Mouse (Mus musculus): ENCODE results near the gene Dlg2. TPM values are rescaled to one million over a fixed set of nuclear protein-coding genes. Genes with fewer than 3 reads are reported as not detected.
"Not testable (repeated sequence)": the region's sequence is repeated elsewhere in the genome, so short reads cannot be mapped to it uniquely, and the experiment has no call there.

The Dlg2 gene
- polyA plus RNA-seq, 1 experiment, result 6.0 TPM

DNA sequence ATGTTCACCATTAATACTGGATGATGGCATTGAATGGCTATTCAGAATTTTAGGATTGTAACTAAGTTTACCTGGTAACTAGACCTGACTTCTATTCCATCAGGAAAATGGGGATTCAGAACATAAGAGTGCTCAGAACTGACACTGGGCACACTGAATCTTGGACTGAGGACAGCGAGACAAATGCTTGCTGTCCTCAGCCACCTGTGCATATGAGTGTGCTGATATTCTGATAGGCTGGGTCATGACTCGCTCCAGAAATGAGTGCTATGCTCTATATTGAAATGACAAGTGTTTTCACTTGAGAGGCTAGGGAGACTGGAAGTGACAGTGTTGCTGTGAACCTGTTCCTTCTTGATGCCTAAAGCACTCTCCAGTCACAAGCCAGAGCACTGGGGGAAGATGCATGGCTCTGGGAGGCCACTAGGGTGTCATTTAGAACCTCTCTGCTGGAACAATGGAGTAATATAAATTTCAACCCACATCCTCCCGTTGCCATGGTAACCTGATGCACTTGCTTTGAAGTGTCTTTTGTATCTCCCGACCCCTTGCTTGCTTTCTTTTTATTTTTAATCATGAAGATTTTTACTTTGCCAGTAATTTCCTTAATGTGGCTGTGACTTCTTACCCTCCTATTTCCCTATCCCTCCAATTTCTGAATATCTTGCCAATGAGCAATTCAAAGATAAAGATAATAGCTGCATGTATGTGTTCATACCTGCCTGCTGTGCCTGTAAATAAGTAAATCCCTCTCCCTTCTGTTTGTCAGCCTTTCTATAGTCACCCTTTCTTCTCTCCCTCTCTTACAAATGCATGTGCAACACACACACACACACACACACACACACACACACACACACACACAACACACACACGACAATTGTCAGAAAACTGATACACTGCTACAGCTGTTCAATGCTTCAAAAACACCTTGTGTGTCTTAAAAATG lies 367.1 kb downstream of the Dlg2 start:
- Histone ChIP-seq H3K4me3 (ENCODE audit: control insufficient read depth, insufficient read depth, low read length) (no peak overlapping the region), H3K27ac (ENCODE audit: control insufficient read depth, insufficient read depth, low read length) (no peak overlapping the region), H3K36me3 (ENCODE audit: control insufficient read depth, insufficient read depth, low read length) (no peaks in the 10 kb centered on the region), H3K27me3 (ENCODE audit: control insufficient read depth, insufficient read depth, low read length) (no peaks in the 10 kb centered on the region), H3K4me1 (replicated peaks; ENCODE audit: control insufficient read depth, insufficient read depth, low read length) (no peaks in the 10 kb centered on the region)
- no peak for DNase-seq
- TF ChIP-seq CTCF (IDR thresholded peaks at IDR 0.05; ENCODE audit: borderline replicate concordance, control insufficient read depth, extremely low read depth, insufficient read depth, low read length, poor library complexity), result no peak
- no peak for TF ChIP-seq POLR2A (IDR thresholded peaks at IDR 0.05; ENCODE audit: control insufficient read depth, extremely low read depth, insufficient read depth, low read length, poor library complexity)
- WGBS, result 64% methylated on average over 5 of the region's 5 CpGs

DNA sequence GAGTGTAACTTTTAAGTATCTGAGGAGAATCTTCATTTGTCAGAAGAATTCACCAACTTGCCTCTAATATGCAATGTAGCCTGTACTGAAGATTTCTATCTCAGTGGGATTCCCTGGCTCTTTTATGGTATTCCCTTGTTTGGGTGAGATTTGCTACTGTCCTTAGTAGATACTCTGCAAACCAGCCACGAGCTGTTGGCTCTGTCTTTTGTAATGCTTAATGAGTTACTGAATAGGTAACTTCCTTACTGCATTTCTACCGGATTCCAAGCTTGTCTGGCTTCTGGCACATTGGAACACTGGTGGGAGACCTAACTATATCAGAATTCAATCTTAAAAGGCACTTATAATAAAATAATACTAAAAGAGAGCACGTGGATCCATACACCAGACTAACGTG lies 400.3 kb downstream of the Dlg2 start:
- H3K27ac ChIP-seq (ENCODE audit: control insufficient read depth, insufficient read depth, low read length); H3K4me3 ChIP-seq (ENCODE audit: control insufficient read depth, insufficient read depth, low read length); H3K27me3 ChIP-seq (ENCODE audit: control insufficient read depth, insufficient read depth, low read length); H3K4me1 ChIP-seq (replicated peaks; ENCODE audit: control insufficient read depth, insufficient read depth, low read length); DNase-seq; H3K36me3 ChIP-seq (ENCODE audit: control insufficient read depth, insufficient read depth, low read length): not testable (repeated sequence)
- 74% methylated on average over 4 of the region's 4 CpGs for WGBS

DNA sequence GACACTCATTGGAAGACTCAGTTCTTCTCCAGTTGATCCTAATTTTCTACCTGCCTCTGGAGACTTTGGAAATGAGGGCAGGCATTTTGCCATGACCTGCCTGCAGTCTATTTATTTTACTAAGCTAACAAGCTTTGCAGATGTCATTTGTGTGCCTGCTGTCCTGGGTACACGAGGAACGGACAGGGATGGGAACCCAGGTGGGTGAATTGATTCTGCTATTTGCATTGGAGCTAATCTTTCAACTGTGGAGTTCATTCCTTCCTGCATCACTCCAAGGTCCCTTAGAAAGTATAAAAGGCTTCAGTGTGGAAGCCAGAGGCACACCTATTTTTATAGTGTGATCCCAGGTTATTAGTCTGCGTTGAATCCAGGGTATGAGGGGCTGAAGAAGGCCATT lies 406.3 kb downstream of the Dlg2 start:
- TF ChIP-seq CTCF (IDR thresholded peaks at IDR 0.05; ENCODE audit: borderline replicate concordance, control insufficient read depth, extremely low read depth, insufficient read depth, low read length, poor library complexity) (no peak), POLR2A (IDR thresholded peaks at IDR 0.05; ENCODE audit: control insufficient read depth, extremely low read depth, insufficient read depth, low read length, poor library complexity) (no peak)

DNA sequence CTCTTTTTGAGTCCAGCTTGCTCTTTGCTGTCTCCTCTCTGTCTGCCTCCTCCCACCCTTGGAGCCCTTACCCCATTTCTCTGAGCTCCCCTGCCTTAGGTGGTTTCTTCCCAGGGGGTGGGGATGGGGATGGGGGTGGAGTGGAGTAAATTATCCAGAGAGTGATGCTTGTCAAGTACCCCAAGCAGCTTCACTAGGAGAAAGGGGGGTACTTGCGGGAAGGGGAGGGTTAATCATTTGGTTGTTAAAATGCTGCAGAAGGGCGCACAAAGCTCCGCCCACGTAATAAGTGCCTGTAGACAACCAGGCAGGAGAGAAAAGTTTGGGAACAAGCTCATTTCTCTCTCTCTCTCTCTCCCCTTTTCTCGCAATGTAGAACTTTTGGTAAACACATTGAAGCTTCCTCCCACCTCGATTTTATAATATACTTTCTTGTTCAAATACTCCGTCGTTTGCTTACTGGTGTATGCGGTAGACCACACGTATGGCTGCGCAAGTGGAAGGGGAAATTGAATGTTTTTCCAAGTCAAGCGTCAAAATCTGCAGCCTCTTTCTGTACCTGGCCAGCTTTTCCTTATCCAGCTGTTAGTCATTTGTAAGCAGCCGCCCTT lies 410.0 kb downstream of the Dlg2 start:
- 3% methylated on average over 13 of the region's 13 CpGs for WGBS
- DNase-seq, result no peak
- H3K36me3 ChIP-seq (ENCODE audit: control insufficient read depth, insufficient read depth, low read length), result no peaks in the 10 kb centered on the region
- no peak overlapping the region for H3K4me3 ChIP-seq (ENCODE audit: control insufficient read depth, insufficient read depth, low read length)
- no peak overlapping the region for H3K27ac ChIP-seq (ENCODE audit: control insufficient read depth, insufficient read depth, low read length)
- no peaks in the 10 kb centered on the region for H3K27me3 ChIP-seq (ENCODE audit: control insufficient read depth, insufficient read depth, low read length)
- TF ChIP-seq CTCF (IDR thresholded peaks at IDR 0.05; ENCODE audit: borderline replicate concordance, control insufficient read depth, extremely low read depth, insufficient read depth, low read length, poor library complexity) (no peak), POLR2A (IDR thresholded peaks at IDR 0.05; ENCODE audit: control insufficient read depth, extremely low read depth, insufficient read depth, low read length, poor library complexity) (no peak)
- H3K4me1 ChIP-seq (replicated peaks; ENCODE audit: control insufficient read depth, insufficient read depth, low read length), result no peaks in the 10 kb centered on the region

More for the DNA sequence above, 406.3 kb downstream of the Dlg2 start:
- no peak for DNase-seq
- no peak overlapping the region for H3K27ac ChIP-seq (ENCODE audit: control insufficient read depth, insufficient read depth, low read length)
- H3K4me3 ChIP-seq (ENCODE audit: control insufficient read depth, insufficient read depth, low read length), result no peak overlapping the region
- no peaks in the 10 kb centered on the region for H3K36me3 ChIP-seq (ENCODE audit: control insufficient read depth, insufficient read depth, low read length)
- H3K27me3 ChIP-seq (ENCODE audit: control insufficient read depth, insufficient read depth, low read length), result no peaks in the 10 kb centered on the region
- no peaks in the 10 kb centered on the region for H3K4me1 ChIP-seq (replicated peaks; ENCODE audit: control insufficient read depth, insufficient read depth, low read length)
- WGBS, result 69% methylated on average over 3 of the region's 3 CpGs

DNA sequence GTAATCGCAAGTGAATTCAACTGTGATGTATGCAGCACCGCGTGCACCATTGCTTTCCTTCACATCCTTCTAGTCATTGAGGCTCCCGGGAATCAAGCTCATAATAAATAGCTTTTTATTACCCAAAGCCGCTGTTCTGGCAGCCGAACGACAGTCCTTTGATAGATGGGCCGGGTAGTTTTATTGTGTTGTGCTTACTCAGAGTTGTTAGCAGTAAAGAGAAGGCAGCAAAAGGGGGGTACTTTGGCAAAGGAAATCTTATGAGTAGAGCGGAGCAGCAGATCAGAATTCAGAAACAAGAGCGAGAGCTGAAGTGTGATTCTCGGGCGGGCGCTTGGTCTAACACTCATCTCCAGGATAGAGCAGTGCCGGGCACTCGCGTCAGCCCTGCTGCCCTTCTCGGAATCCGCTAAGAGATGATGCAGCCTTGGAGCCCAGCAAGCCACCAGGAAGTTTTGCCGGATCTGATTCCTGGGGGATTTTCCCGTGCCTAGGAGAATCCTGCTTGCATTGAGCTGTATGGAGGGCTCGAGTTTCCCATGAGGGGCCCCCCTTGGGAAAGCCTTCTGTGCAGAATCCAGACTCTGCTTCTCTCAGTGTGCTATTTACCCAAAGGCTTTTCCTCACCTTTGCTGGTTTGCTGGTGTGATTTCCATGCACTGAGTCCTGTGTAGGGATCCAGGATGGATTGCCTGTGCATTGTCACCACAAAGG lies 410.7 kb downstream of the Dlg2 start:
- H3K36me3 ChIP-seq (ENCODE audit: control insufficient read depth, insufficient read depth, low read length), result no peaks in the 10 kb centered on the region
- H3K27me3 ChIP-seq (ENCODE audit: control insufficient read depth, insufficient read depth, low read length), result no peaks in the 10 kb centered on the region
- H3K4me1 ChIP-seq (replicated peaks; ENCODE audit: control insufficient read depth, insufficient read depth, low read length), result no peaks in the 10 kb centered on the region
- H3K4me3 ChIP-seq (ENCODE audit: control insufficient read depth, insufficient read depth, low read length), result no peak overlapping the region
- WGBS, result 6% methylated on average over 21 of the region's 21 CpGs
- TF ChIP-seq POLR2A (IDR thresholded peaks at IDR 0.05; ENCODE audit: control insufficient read depth, extremely low read depth, insufficient read depth, low read length, poor library complexity) (no peak), CTCF (IDR thresholded peaks at IDR 0.05; ENCODE audit: borderline replicate concordance, control insufficient read depth, extremely low read depth, insufficient read depth, low read length, poor library complexity) (no peak)
- no peak overlapping the region for H3K27ac ChIP-seq (ENCODE audit: control insufficient read depth, insufficient read depth, low read length)
- no peak for DNase-seq

DNA sequence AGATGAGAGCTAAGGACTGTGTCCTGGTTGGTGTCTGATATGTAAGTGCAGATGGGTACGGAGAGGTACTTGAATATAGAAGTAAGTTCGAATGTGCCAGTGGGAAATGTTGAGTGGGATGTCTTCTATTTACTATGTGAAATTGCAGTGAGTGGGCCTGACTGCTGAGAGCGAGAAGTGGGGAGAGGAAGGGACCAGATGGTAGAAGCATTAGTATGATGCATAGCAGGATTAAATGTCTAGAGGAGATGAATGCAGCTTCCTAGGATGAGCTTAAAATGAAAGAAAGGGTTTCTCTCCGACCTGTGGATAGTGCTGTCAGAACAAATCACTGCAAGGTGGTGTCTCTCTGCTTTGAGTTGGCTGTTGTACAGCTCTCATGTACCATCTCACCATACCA lies 451.0 kb downstream of the Dlg2 start:
- Histone ChIP-seq H3K4me1 (replicated peaks; ENCODE audit: control insufficient read depth, insufficient read depth, low read length) (no peaks in the 10 kb centered on the region), H3K4me3 (ENCODE audit: control insufficient read depth, insufficient read depth, low read length) (no peak overlapping the region), H3K36me3 (ENCODE audit: control insufficient read depth, insufficient read depth, low read length) (no peaks in the 10 kb centered on the region), H3K27ac (ENCODE audit: control insufficient read depth, insufficient read depth, low read length) (no peak overlapping the region), H3K27me3 (ENCODE audit: control insufficient read depth, insufficient read depth, low read length) (no peaks in the 10 kb centered on the region)
- TF ChIP-seq POLR2A (IDR thresholded peaks at IDR 0.05; ENCODE audit: control insufficient read depth, extremely low read depth, insufficient read depth, low read length, poor library complexity) (no peak), CTCF (IDR thresholded peaks at IDR 0.05; ENCODE audit: borderline replicate concordance, control insufficient read depth, extremely low read depth, insufficient read depth, low read length, poor library complexity) (no peak)
- 87% methylated on average over 4 of the region's 4 CpGs for whole genome bisulfite sequencing
- DNase-seq, result no peak
